Mouse (Mus musculus) stomach, embryonic 16.5 days (tissue): ENCODE measurements around the gene Vmn1r224. TPM values are rescaled to one million over a fixed set of nuclear protein-coding genes. Genes with fewer than 3 reads are reported as not detected.

ENCODE experiments used
- ATAC-seq: fragments of 200-750 bp; cut with Nextera tagmentation; 2 replicates; pipeline ENCODE4 v1.8.0; 2017; ENCODE audit warnings: moderate number of reproducible peaks, moderate TSS enrichment; ENCODE audit not compliant: insufficient read depth, low FRiP score
- H3K27ac ChIP-seq: fragments of 300-500 bp; sonication (generic); 2 replicates; pipeline ENCODE4 v1.5.1; 2014; ENCODE audit warnings: low read length
- H3K27me3 ChIP-seq: fragments of 300-500 bp; sonication (generic); 2 replicates; pipeline ENCODE4 v1.6.1; 2014; ENCODE audit warnings: low read length, control low read depth, mixed read lengths; ENCODE audit not compliant: control insufficient read depth, insufficient read depth
- H3K36me3 ChIP-seq: fragments of 300-500 bp; sonication (generic); 2 replicates; pipeline ENCODE4 v1.6.1; 2014; ENCODE audit warnings: low read length; ENCODE audit not compliant: control insufficient read depth, insufficient read depth
- H3K4me1 ChIP-seq: fragments of 300-500 bp; sonication (generic); 2 replicates; pipeline ENCODE4 v1.6.1; 2014; ENCODE audit warnings: low read length, control low read depth, mixed read lengths; ENCODE audit not compliant: control insufficient read depth, insufficient read depth
- H3K4me2 ChIP-seq: fragments of 300-500 bp; sonication (generic); 2 replicates; pipeline ENCODE4 v1.6.1; 2014; ENCODE audit warnings: low read depth, low read length, mixed read lengths
- H3K4me3 ChIP-seq: fragments of 300-500 bp; sonication (generic); replicated peaks from 2 replicates; pipeline ENCODE4 v1.5.1; 2014; ENCODE audit warnings: mild to moderate bottlenecking, low read length
- H3K9ac ChIP-seq: fragments of 300-500 bp; sonication (generic); 2 replicates; pipeline ENCODE4 v1.6.1; 2014; ENCODE audit warnings: low read length
- H3K9me3 ChIP-seq: fragments of 300-500 bp; sonication (generic); replicated peaks from 2 replicates; pipeline ENCODE4 v1.6.1; 2016; ENCODE audit warnings: low read length, control low read depth; ENCODE audit not compliant: control insufficient read depth
- WGBS: fragments of 180-500 bp; shearing (Covaris S2); extraction: QIAGEN DNeasy Blood & Tissue Kit; methylation state at CpG from one replicate; pipeline ENCODE4 v1.1.7; 2014; 5-methylcytosine and 5-hydroxymethylcytosine counted together
- polyA plus RNA-seq: library from polyadenylated mRNA; unstranded; fragments of >200 nt; fragmentation: Nextera tagmentation; extraction: Ambion mirVana; gene quantifications from 2 replicates; pipeline ENCODE4 v1.2.1, GENCODE M21; 2015

Gene Vmn1r224
- polyA plus RNA-seq = not detected in 2 replicates

DNA sequence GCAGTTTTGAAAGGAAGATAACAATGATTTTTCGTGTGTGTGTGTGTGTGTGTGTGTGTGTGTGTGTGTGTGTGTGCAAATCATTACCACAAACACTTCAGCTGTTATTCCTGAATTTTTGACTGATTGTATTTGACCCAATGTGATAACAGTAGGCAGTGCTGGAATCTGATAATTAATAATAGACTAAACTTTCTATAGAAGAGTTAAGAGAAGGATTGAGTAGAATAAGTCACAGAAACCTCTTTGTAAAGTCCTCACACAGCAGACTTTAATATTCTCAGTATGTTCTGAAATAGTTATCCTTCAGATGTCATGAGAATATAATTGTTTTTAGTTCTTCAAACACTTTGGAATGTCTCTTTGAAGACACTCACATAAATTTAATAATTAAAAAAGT is at the start of gene Vmn1r224:
Vmn1r224 (plus strand) TSS at position 301 of the 400 bp plus-strand sequence.
- WGBS = 11% methylated on average over 1 of the region's 1 CpGs
- no peaks in the 10 kb centered on the region for H3K27me3 ChIP-seq

DNA sequence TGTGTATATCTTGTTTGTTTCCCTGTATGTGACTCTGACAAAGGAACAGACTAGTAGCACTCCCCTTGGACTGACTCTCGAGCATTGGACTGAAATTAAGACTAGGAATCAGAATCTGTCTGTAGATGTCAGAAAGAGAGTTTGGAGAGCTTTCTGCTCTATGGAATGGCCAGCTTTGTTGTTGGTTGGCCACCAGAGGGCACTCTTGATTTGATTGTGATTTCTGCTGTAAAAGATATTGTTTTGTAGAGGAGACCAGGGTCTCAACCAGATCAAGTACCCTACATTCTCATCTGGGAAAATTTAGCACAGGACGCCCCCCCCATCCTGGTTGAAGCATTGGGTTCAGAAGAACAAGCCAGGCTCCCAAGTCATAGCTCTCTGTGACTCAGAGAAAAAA is 14.8 kb upstream of the Vmn1r224 start:
- Histone ChIP-seq H3K27ac (no peak overlapping the region), H3K9me3 (peaks cover 9% of the 10 kb centered on the region; the same call in 1 of the 2 replicates), H3K9ac (no peak overlapping the region), H3K4me1 (no peaks in the 10 kb centered on the region), H3K27me3 (no peaks in the 10 kb centered on the region), H3K4me3 (no peak overlapping the region), H3K4me2 (no peak overlapping the region), H3K36me3 (no peaks in the 10 kb centered on the region)
- no peak for ATAC-seq
- WGBS = 35% methylated on average over 2 of the region's 2 CpGs

More for the DNA sequence above, at the start of gene Vmn1r224:
- no peak within 1 kb of the TSS for H3K4me3 ChIP-seq
- 0 out of 2 replicates have a peak, but pooled peaks cover 6% of the 10 kb centered on the region for H3K9me3 ChIP-seq
- H3K27ac ChIP-seq = no peak within 1 kb of the TSS
- H3K9ac ChIP-seq = no peak within 1 kb of the TSS
- no peaks in the 10 kb centered on the region for H3K4me1 ChIP-seq
- H3K36me3 ChIP-seq = no peaks in the 10 kb centered on the region
- ATAC-seq = no peak
- H3K4me2 ChIP-seq = no peak within 1 kb of the TSS

DNA sequence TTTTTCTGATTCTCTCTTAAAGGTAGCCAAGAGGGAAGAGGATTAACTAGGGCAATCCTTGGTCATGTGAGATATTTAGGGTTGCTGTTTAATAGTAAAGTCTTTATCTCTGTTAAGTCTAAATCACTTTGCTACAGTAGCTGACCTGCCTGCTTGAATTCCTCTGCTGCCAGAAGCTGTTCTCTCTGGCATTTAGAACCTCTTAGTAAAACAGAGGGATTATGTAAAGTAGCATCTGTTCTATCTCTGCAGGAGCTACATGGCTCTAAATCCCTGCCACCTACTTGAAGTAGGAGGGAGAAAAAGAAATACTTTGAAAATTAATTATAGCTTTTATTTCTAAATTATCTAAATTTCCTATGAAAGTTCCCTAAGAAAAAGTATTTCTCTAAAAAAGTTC is 25.3 kb downstream of the Vmn1r224 start:
- H3K36me3 ChIP-seq = no peaks in the 10 kb centered on the region
- no peaks in the 10 kb centered on the region for H3K4me1 ChIP-seq
- H3K4me3 ChIP-seq = no peak overlapping the region
- H3K9me3 ChIP-seq = 0 out of 2 replicates have a peak, but pooled peaks cover 3% of the 10 kb centered on the region
- ATAC-seq = no peak
- H3K9ac ChIP-seq = no peak overlapping the region
- no peaks in the 10 kb centered on the region for H3K27me3 ChIP-seq
- no peak overlapping the region for H3K27ac ChIP-seq
- H3K4me2 ChIP-seq = no peak overlapping the region

DNA sequence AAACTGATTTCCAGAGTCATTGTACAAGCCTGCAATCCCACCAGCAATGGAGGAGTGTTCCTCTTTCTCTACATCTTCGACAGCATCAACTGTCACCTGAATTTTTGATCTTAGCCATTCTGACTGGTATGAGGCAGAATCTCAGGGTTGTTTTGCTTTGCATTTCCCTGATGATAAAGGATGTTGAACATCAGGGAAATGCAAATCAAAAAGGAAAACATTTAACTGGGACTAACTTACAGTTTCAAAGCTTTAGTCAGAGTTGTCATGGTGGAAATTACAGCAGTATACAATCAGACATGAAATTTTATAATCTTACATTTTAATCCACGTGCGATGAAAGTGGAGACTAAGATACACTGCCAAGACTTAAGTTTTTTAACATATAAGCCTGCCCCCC is 59.4 kb downstream of the Vmn1r224 start:
- H3K4me3 ChIP-seq = no peak overlapping the region
- 0 out of 2 replicates have a peak, but pooled peaks cover 4% of the 10 kb centered on the region for H3K9me3 ChIP-seq
- no peak overlapping the region for H3K27ac ChIP-seq
- no peaks in the 10 kb centered on the region for H3K36me3 ChIP-seq
- H3K9ac ChIP-seq = no peak overlapping the region
- WGBS = 65% methylated on average over 3 of the region's 3 CpGs
- H3K27me3 ChIP-seq = no peaks in the 10 kb centered on the region
- no peaks in the 10 kb centered on the region for H3K4me1 ChIP-seq
- H3K4me2 ChIP-seq = no peak overlapping the region
- ATAC-seq = no peak

Other genes starting within 250 kb of the Vmn1r224 start
- gene Fpr-rs6, start 231.0 kb upstream of the Vmn1r224 start, polyA plus RNA-seq = not detected in 2 replicates
- gene Vmn2r105, start 179.1 kb upstream of the Vmn1r224 start, polyA plus RNA-seq = not detected in 2 replicates
- not detected in 2 replicates for gene Vmn2r106, start 128.6 kb upstream of the Vmn1r224 start, polyA plus RNA-seq
- gene Vmn2r107, start 68.9 kb upstream of the Vmn1r224 start, polyA plus RNA-seq = not detected in 2 replicates
- gene Vmn2r108, start 67.2 kb downstream of the Vmn1r224 start, polyA plus RNA-seq = not detected in 2 replicates
- not detected in 2 replicates for gene Vmn1r225, start 84.0 kb downstream of the Vmn1r224 start, polyA plus RNA-seq
- not detected in 2 replicates for gene Vmn2r109, start 150.6 kb downstream of the Vmn1r224 start, polyA plus RNA-seq
- 0.01 TPM in 1 of 2 replicates, not detected in the other for gene Vmn2r110, start 182.3 kb downstream of the Vmn1r224 start, polyA plus RNA-seq
- not detected in 2 replicates for gene Fpr-rs3, start 210.7 kb downstream of the Vmn1r224 start, polyA plus RNA-seq